Mouse (Mus musculus): ENCODE data around the gene Sult6b2. TPM values are rescaled to one million over a fixed set of nuclear protein-coding genes. Genes with fewer than 3 reads are reported as not detected.

Sult6b2 gene
- polyA plus RNA-seq, 1 experiment from 2014 or later: not detected

GRCm38 (mm10) chr6:142795087-142795486 is 9.2 kb downstream of the Sult6b2 start:
- no peaks in the 10 kb centered on the region for H3K9me3 ChIP-seq (replicated peaks; ENCODE audit: low read length)
- WGBS: 92% methylated on average over 9 of the region's 9 CpGs
- H3K27me3 ChIP-seq (ENCODE audit: insufficient read depth, low read length): no peaks in the 10 kb centered on the region
- DNase-seq (ENCODE audit: low spot score) (no peak), ATAC-seq (replicated peaks; ENCODE audit: low FRiP score, low read depth) (no peak)
- no peak overlapping the region for H3K4me2 ChIP-seq (ENCODE audit: low read length)
- no peak overlapping the region for H3K27ac ChIP-seq
- H3K9ac ChIP-seq (ENCODE audit: low read depth, low read length): no peak overlapping the region
- no peak for TF ChIP-seq CTCF (IDR thresholded peaks at IDR 0.05; ENCODE audit: low read depth)
- no peak overlapping the region for H3K4me3 ChIP-seq (replicated peaks; ENCODE audit: low read depth, low read length)
- H3K36me3 ChIP-seq (ENCODE audit: insufficient read depth, low read length): no peaks in the 10 kb centered on the region
- H3K4me1 ChIP-seq (replicated peaks; ENCODE audit: insufficient read depth, low read length): no peaks in the 10 kb centered on the region

- H3K27me3 ChIP-seq (ENCODE audit: insufficient read depth, low read length): no peaks in the 10 kb centered on the region
- no peak overlapping the region for H3K4me2 ChIP-seq (ENCODE audit: low read length)
- DNase-seq (ENCODE audit: low spot score) (peak; percentile 31), ATAC-seq (replicated peaks; ENCODE audit: low FRiP score, low read depth) (no peak)
- TF ChIP-seq CTCF (IDR thresholded peaks at IDR 0.05; ENCODE audit: low read depth): no peak
- no peak overlapping the region for H3K9ac ChIP-seq (ENCODE audit: low read depth, low read length)
- no peak overlapping the region for H3K27ac ChIP-seq
- WGBS: 37% methylated on average over 7 of the region's 7 CpGs
- H3K4me1 ChIP-seq (replicated peaks; ENCODE audit: insufficient read depth, low read length): no peaks in the 10 kb centered on the region
- no peak overlapping the region for H3K4me3 ChIP-seq (replicated peaks; ENCODE audit: low read depth, low read length)
- H3K36me3 ChIP-seq (ENCODE audit: insufficient read depth, low read length): no peaks in the 10 kb centered on the region
- H3K9me3 ChIP-seq (replicated peaks; ENCODE audit: low read length): no peaks in the 10 kb centered on the region
These were observed 10.8 kb downstream of the Sult6b2 start for GRCm38 (mm10) chr6:142793468-142793867.

GRCm38 (mm10) chr6:142792241-142792968 is 11.9 kb downstream of the Sult6b2 start:
- ATAC-seq (replicated peaks; ENCODE audit: low FRiP score, low read depth) (no peak), DNase-seq (ENCODE audit: low spot score) (no peak)
- Histone ChIP-seq H3K4me3 (replicated peaks; ENCODE audit: low read depth, low read length) (no peak overlapping the region), H3K4me1 (replicated peaks; ENCODE audit: insufficient read depth, low read length) (no peaks in the 10 kb centered on the region), H3K4me2 (ENCODE audit: low read length) (no peak overlapping the region), H3K27ac (no peak overlapping the region), H3K9me3 (replicated peaks; ENCODE audit: low read length) (no peaks in the 10 kb centered on the region), H3K9ac (ENCODE audit: low read depth, low read length) (no peak overlapping the region), H3K27me3 (ENCODE audit: insufficient read depth, low read length) (no peaks in the 10 kb centered on the region), H3K36me3 (ENCODE audit: insufficient read depth, low read length) (no peaks in the 10 kb centered on the region)
- WGBS: 63% methylated on average over 13 of the region's 13 CpGs
- TF ChIP-seq CTCF (IDR thresholded peaks at IDR 0.05; ENCODE audit: low read depth): no peak

DNA sequence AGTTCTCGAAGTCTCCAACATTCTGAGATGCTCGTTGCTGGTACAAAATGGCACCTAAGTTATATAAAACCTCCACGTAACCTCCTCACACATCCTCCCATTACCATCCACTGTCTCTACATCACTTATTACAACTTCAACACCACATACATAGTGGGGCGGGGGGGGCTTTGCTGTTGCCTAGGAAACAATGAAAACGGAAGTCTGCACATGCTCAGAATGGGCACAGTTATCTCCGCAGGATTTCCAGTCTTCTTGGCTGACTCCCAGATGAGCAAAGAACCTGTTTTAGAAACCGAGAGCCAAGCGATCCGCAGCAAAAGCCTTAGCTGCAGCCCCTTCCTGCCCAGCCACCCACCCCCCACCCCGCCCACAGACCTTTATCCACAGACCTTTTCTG is 14.6 kb downstream of the Sult6b2 start:
- WGBS: 94% methylated on average over 10 of the region's 10 CpGs
- H3K4me3 ChIP-seq (replicated peaks; ENCODE audit: low read depth, low read length): no peak overlapping the region
- no peaks in the 10 kb centered on the region for H3K36me3 ChIP-seq (ENCODE audit: insufficient read depth, low read length)
- H3K9me3 ChIP-seq (replicated peaks; ENCODE audit: low read length): no peaks in the 10 kb centered on the region
- H3K4me1 ChIP-seq (replicated peaks; ENCODE audit: insufficient read depth, low read length): no peaks in the 10 kb centered on the region
- H3K27me3 ChIP-seq (ENCODE audit: insufficient read depth, low read length): no peaks in the 10 kb centered on the region
- no peak for TF ChIP-seq CTCF (IDR thresholded peaks at IDR 0.05; ENCODE audit: low read depth)
- ATAC-seq (replicated peaks; ENCODE audit: low FRiP score, low read depth) (no peak), DNase-seq (ENCODE audit: low spot score) (no peak)
- H3K27ac ChIP-seq: no peak overlapping the region
- no peak overlapping the region for H3K4me2 ChIP-seq (ENCODE audit: low read length)
- H3K9ac ChIP-seq (ENCODE audit: low read depth, low read length): no peak overlapping the region

- TF ChIP-seq CTCF (IDR thresholded peaks at IDR 0.05; ENCODE audit: low read depth): no peak
- 47% methylated on average over 18 of the region's 18 CpGs for WGBS
- H3K27ac ChIP-seq: no peak overlapping the region
- no peak overlapping the region for H3K9ac ChIP-seq (ENCODE audit: low read depth, low read length)
- H3K9me3 ChIP-seq (replicated peaks; ENCODE audit: low read length): no peaks in the 10 kb centered on the region
- H3K36me3 ChIP-seq (ENCODE audit: insufficient read depth, low read length): no peaks in the 10 kb centered on the region
- no peak overlapping the region for H3K4me2 ChIP-seq (ENCODE audit: low read length)
- H3K4me3 ChIP-seq (replicated peaks; ENCODE audit: low read depth, low read length): no peak overlapping the region
- no peaks in the 10 kb centered on the region for H3K4me1 ChIP-seq (replicated peaks; ENCODE audit: insufficient read depth, low read length)
- DNase-seq (ENCODE audit: low spot score) (peak; percentile 38), ATAC-seq (replicated peaks; ENCODE audit: low FRiP score, low read depth) (no peak)
- no peaks in the 10 kb centered on the region for H3K27me3 ChIP-seq (ENCODE audit: insufficient read depth, low read length)
These were observed 16.0 kb downstream of the Sult6b2 start for GRCm38 (mm10) chr6:142788042-142788987.

DNA sequence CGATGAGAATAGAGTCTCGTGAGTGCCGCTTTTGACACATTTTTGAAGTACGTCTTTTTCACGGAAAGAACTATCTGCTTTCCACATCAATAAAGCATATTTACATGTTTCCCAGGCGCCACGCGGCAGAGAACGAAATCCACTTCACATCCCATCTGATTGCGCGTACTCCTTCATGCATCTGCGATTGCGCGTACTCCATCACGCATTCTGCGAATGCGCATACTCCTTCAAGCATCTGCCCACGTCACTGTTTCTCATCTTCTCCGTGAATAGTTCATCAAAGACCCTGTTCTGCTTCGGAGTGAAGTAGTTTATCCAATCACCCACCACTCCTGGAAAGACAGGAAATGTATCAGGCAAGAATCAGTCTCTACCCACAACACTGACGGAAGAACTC is 18.2 kb downstream of the Sult6b2 start:
- Histone ChIP-seq H3K4me3 (replicated peaks; ENCODE audit: low read depth, low read length) (no peak overlapping the region), H3K9me3 (replicated peaks; ENCODE audit: low read length) (no peaks in the 10 kb centered on the region), H3K9ac (ENCODE audit: low read depth, low read length) (no peak overlapping the region), H3K4me2 (ENCODE audit: low read length) (no peak overlapping the region), H3K4me1 (replicated peaks; ENCODE audit: insufficient read depth, low read length) (no peaks in the 10 kb centered on the region), H3K27ac (no peak overlapping the region), H3K36me3 (ENCODE audit: insufficient read depth, low read length) (no peaks in the 10 kb centered on the region), H3K27me3 (ENCODE audit: insufficient read depth, low read length) (no peaks in the 10 kb centered on the region)
- no peak for TF ChIP-seq CTCF (IDR thresholded peaks at IDR 0.05; ENCODE audit: low read depth)
- DNase-seq (ENCODE audit: low spot score) (no peak), ATAC-seq (replicated peaks; ENCODE audit: low FRiP score, low read depth) (no peak)
- 89% methylated on average over 21 of the region's 21 CpGs for WGBS

Data from kidney, postnatal 0 days (tissue).